Comparison of ENCODE assay signal across 10 mouse cellular contexts in the genomic region with DNA sequence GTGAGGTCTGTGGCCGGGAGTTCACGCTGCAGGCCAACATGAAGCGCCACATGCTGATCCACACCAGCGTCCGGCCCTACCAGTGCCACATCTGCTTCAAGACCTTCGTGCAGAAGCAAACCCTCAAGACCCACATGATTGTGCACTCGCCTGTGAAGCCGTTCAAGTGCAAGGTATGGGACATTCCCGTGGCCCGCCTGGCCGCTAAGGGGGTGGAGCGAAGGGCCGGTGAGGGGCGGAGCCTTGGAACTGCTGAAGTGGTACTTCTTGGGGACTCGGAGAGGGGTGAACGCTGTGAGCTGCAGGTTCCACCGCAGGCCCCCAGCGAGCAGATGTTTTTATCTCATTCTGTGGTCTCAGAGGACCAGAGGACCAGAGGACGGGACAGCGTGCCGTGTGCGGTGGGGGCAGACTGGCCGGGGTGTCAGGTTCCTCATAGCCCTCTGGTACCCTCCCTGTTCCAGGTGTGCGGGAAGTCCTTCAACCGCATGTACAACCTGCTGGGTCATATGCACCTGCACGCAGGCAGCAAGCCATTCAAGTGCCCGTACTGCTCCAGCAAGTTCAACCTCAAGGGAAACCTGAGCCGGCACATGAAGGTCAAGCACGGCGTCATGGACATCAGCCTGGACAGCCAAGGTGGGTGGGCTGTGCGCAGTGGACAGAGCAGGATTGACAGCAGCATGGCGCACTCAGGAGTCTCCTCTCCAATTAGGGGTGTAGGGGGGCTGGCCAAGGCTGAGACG. TPM values are rescaled to one million over a fixed set of nuclear protein-coding genes. Genes with fewer than 3 reads are reported as not detected.
DNase-seq lines count a peak whose midpoint lies in the region; ATAC-seq and TF ChIP-seq lines count a peak whose summit lies in the region.
"Had no signal": no experiment of that assay in that cellular context is flagged by ENCODE, and none has a peak within 500 bp of the region (broad histone marks: within the 10 kb centered on the region; RNA-seq: fewer than 3 reads in every experiment).

No protein-coding gene starts in this region.

- H3K4me3 ChIP-seq in heart, embryonic 15.5 days = no peak overlapping the region
- H3K4me3 ChIP-seq in heart, embryonic 10.5 days = no peak overlapping the region
- H3K4me3 ChIP-seq in ES-E14 (ENCODE audit: insufficient read depth in 1 of 2, low read depth in 1 of 2, low read length in 2 of 2, poor library complexity in 1 of 2, severe bottlenecking in 1 of 2) = peak overlapping the region in 1 of 2 experiments; percentile 11; a peak in 1 of 4 replicates
- H3K4me3 ChIP-seq in kidney, adult 2 months (ENCODE audit: insufficient read depth, low read depth, low read length) = peak overlapping the region; percentile 0; the same call in 1 of the 2 replicates
- H3K4me3 ChIP-seq in lung, embryonic 14.5 days (ENCODE audit: low read depth, low read length) = no peak overlapping the region
- H3K4me3 ChIP-seq in neural tube, embryonic 15.5 days (replicated peaks) = no peak overlapping the region

- in situ Hi-C loops in ES-E14 (cut with MboI; ENCODE audit: low sequenced_read_pairs in 2 of 2, unreplicated experiment in 2 of 2) = no loop called here

- no peak for DNase-seq in heart, embryonic 10.5 days (ENCODE audit: low spot score)
- no peak for DNase-seq in ES-E14 (ENCODE audit: low read depth, low spot score)
- DNase-seq in kidney, adult 2 months = peak; percentile 79
- peak; percentile 72 for DNase-seq in lung, embryonic 14.5 days
- no peak for DNase-seq in left cerebral cortex, postnatal 10 days (ENCODE audit: extremely low spot score in 1 of 2, low spot score in 2 of 2)
- DNase-seq in adrenal gland, adult (ENCODE audit: inconsistent age in 2 of 2, low spot score in 1 of 2) = no peak
- DNase-seq: gastrocnemius, postnatal 25 days had no signal

- ATAC-seq in heart, embryonic 15.5 days (replicated peaks; ENCODE audit: insufficient number of reproducible peaks, insufficient read depth, low FRiP score, low read depth) = peak; percentile 32; the same call in 1 of the 2 replicates
- peak; percentile 55 for ATAC-seq in lung, embryonic 14.5 days (ENCODE audit: insufficient read depth)
- no peak for ATAC-seq in neural tube, embryonic 15.5 days (ENCODE audit: low FRiP score)
- ATAC-seq: intestine, embryonic 16.5 days had no signal

- peak; percentile 16 for TF ChIP-seq POLR2A in kidney, adult 2 months (IDR thresholded peaks at IDR 0.05; ENCODE audit: low read depth, low read length)

- WGBS in heart, embryonic 15.5 days = 74% methylated on average over 33 of the region's 33 CpGs
- 77% methylated on average over 33 of the region's 33 CpGs for WGBS in heart, embryonic 10.5 days
- 44% methylated on average over 33 of the region's 33 CpGs for WGBS in kidney, adult 2 months
- 56% methylated on average over 33 of the region's 33 CpGs for WGBS in lung, embryonic 14.5 days
- 83% methylated on average over 33 of the region's 33 CpGs for WGBS in neural tube, embryonic 15.5 days

- no peak overlapping the region for H3K9ac ChIP-seq in heart, embryonic 15.5 days
- no peak overlapping the region for H3K9ac ChIP-seq in ES-E14 (ENCODE audit: insufficient read depth, low read depth, low read length, poor library complexity, severe bottlenecking)
- no peak overlapping the region for H3K9ac ChIP-seq in lung, embryonic 14.5 days
- no peak overlapping the region for H3K9ac ChIP-seq in neural tube, embryonic 15.5 days (replicated peaks)

- H3K4me2 ChIP-seq in heart, embryonic 15.5 days = no peak overlapping the region
- H3K4me2 ChIP-seq in lung, embryonic 14.5 days = 0 out of 2 replicates have a peak overlapping the region, but pooled peaks have one; percentile 10
- no peak overlapping the region for H3K4me2 ChIP-seq in neural tube, embryonic 15.5 days

- peak overlapping the region; percentile 18; the same call in 1 of the 2 replicates for H3K27ac ChIP-seq in heart, embryonic 15.5 days
- H3K27ac ChIP-seq in heart, embryonic 10.5 days = no peak overlapping the region
- peak overlapping the region; percentile 5; the same call in 1 of the 2 replicates for H3K27ac ChIP-seq in ES-E14 (ENCODE audit: insufficient read depth, low read depth, low read length, poor library complexity, severe bottlenecking)
- H3K27ac ChIP-seq in kidney, adult 2 months (ENCODE audit: insufficient read depth, low read depth, low read length) = peak overlapping the region; percentile 29
- peak overlapping the region; percentile 63 for H3K27ac ChIP-seq in lung, embryonic 14.5 days (ENCODE audit: low read depth)
- no peak overlapping the region for H3K27ac ChIP-seq in neural tube, embryonic 15.5 days (replicated peaks)

- H3K36me3 ChIP-seq in heart, embryonic 15.5 days = peaks cover 71% of the 10 kb centered on the region
- peaks cover 87% of the 10 kb centered on the region for H3K36me3 ChIP-seq in heart, embryonic 10.5 days
- peaks cover 68% of the 10 kb centered on the region for H3K36me3 ChIP-seq in ES-E14 (ENCODE audit: control insufficient read depth, insufficient read depth, low read length, poor library complexity, severe bottlenecking)
- no peaks in the 10 kb centered on the region for H3K36me3 ChIP-seq in kidney, adult 2 months (ENCODE audit: control insufficient read depth, insufficient read depth, low read length)
- H3K36me3 ChIP-seq in lung, embryonic 14.5 days (ENCODE audit: insufficient read depth) = peaks cover 80% of the 10 kb centered on the region
- H3K36me3 ChIP-seq in neural tube, embryonic 15.5 days = peaks cover 59% of the 10 kb centered on the region

- no peak for TF ChIP-seq CTCF in kidney, adult 2 months (conservative IDR thresholded peaks at IDR 0.05; ENCODE audit: insufficient read depth, insufficient read length, low read depth, low read length)
- TF ChIP-seq CTCF in lung, embryonic 14.5 days (IDR thresholded peaks at IDR 0.05; ENCODE audit: low read depth) = no peak

- intact Hi-C loops in left cerebral cortex, postnatal 10 days (cut with DNase I) = loop anchor here (10.0 kb wide), 1 partner anchor 151 kb away; the partner anchor contains the start of gene Arpin

- no peaks in the 10 kb centered on the region for H3K9me3 ChIP-seq in heart, embryonic 15.5 days (replicated peaks)
- H3K9me3 ChIP-seq in heart, embryonic 10.5 days = no peaks in the 10 kb centered on the region
- H3K9me3 ChIP-seq in ES-E14 (ENCODE audit: control insufficient read depth, insufficient read depth, low read depth, low read length) = no peaks in the 10 kb centered on the region
- H3K9me3 ChIP-seq in lung, embryonic 14.5 days (ENCODE audit: low read depth, low read length) = no peaks in the 10 kb centered on the region
- no peaks in the 10 kb centered on the region for H3K9me3 ChIP-seq in neural tube, embryonic 15.5 days (replicated peaks)

- peaks cover 23% of the 10 kb centered on the region for H3K4me1 ChIP-seq in heart, embryonic 15.5 days (replicated peaks)
- H3K4me1 ChIP-seq in heart, embryonic 10.5 days = peaks cover 28% of the 10 kb centered on the region
- H3K4me1 ChIP-seq in ES-E14 (ENCODE audit: control insufficient read depth in 2 of 2, insufficient read depth in 2 of 2, low read length in 2 of 2, poor library complexity in 1 of 2) = peaks cover 0 to 20% of the 10 kb centered on the region in 2 experiments; a peak in 2 of 4 replicates
- peaks cover 11% of the 10 kb centered on the region; the same call in 1 of the 2 replicates for H3K4me1 ChIP-seq in kidney, adult 2 months (ENCODE audit: control insufficient read depth, insufficient read depth, low read length)
- H3K4me1 ChIP-seq in lung, embryonic 14.5 days (ENCODE audit: insufficient read depth) = no peaks in the 10 kb centered on the region
- H3K4me1 ChIP-seq in neural tube, embryonic 15.5 days = no peaks in the 10 kb centered on the region

- H3K27me3 ChIP-seq in heart, embryonic 15.5 days = no peaks in the 10 kb centered on the region
- no peaks in the 10 kb centered on the region for H3K27me3 ChIP-seq in heart, embryonic 10.5 days (ENCODE audit: insufficient read depth, poor library complexity, severe bottlenecking)
- no peaks in the 10 kb centered on the region for H3K27me3 ChIP-seq in kidney, adult 2 months (replicated peaks; ENCODE audit: control insufficient read depth, insufficient read depth, low read length)
- H3K27me3 ChIP-seq in lung, embryonic 14.5 days (ENCODE audit: insufficient read depth, low read length) = no peaks in the 10 kb centered on the region
- H3K27me3 ChIP-seq in neural tube, embryonic 15.5 days (replicated peaks) = no peaks in the 10 kb centered on the region

TF ChIP-seq in ES-E14, 5 proteins besides CTCF, POLR2A, EP300 and RAD21:
- 0 out of 2 replicates have a peak, but pooled peaks have one; percentile 60 for TF ChIP-seq MAFK (IDR thresholded peaks at IDR 0.05; ENCODE audit: insufficient read depth, low read depth, low read length)
- TF ChIP-seq ZC3H11A (IDR thresholded peaks at IDR 0.05; ENCODE audit: borderline replicate concordance, low read depth, low read length) = no peak
TF ChIP-seq in ES-E14: peak in this region for 1.

RNA-seq across cellular contexts. Expression of gene Idh2, which starts 29.0 kb away (rescaled TPM):
- 2,234 and 2,284 TPM in 2 replicates for polyA plus RNA-seq in heart, embryonic 15.5 days (2015; fragmentation: Nextera tagmentation; extraction: Ambion mirVana)
- 830 and 1,266 TPM in 2 replicates for polyA plus RNA-seq in heart, embryonic 10.5 days (2016; fragmentation: Nextera tagmentation; extraction: Ambion mirVana)
- 108 and 146 TPM in 2 replicates for total RNA-seq in ES-E14 (2012; rRNA removed)
- polyA plus RNA-seq in kidney, adult 2 months (2012; rRNA removed) = 651 and 688 TPM in 2 replicates
- polyA plus RNA-seq in lung, embryonic 14.5 days (2014; fragmentation: Nextera tagmentation; extraction: Ambion mirVana) = 629 and 635 TPM in 2 replicates
- total RNA-seq in left cerebral cortex, postnatal 10 days (2021) = 10 to 100 TPM; 44.8 to 45.6 TPM
- 200 and 267 TPM in 2 replicates for polyA plus RNA-seq in neural tube, embryonic 15.5 days (2015; fragmentation: Nextera tagmentation; extraction: Ambion mirVana)

Comparison
In these comparisons a context has a peak if more than half of its experiments do, and no peak if none do; other contexts are left out.
1. H3K27ac ChIP-seq: peak in heart, embryonic 15.5 days (single experiment), ES-E14 (single experiment), kidney, adult 2 months (single experiment) and lung, embryonic 14.5 days (single experiment); none in heart, embryonic 10.5 days (single experiment) and neural tube, embryonic 15.5 days (single experiment).
2. DNase-seq: peak in kidney, adult 2 months (single experiment) and lung, embryonic 14.5 days (single experiment); none in heart, embryonic 10.5 days (single experiment), ES-E14 (single experiment), left cerebral cortex, postnatal 10 days (0 of 2) and adrenal gland, adult (0 of 2).